Mouse (Mus musculus) T-helper 1 cell (primary cell): Measurements from ENCODE around the gene Cyp4a12b.
"Not testable (repeated sequence)": the region's sequence is repeated elsewhere in the genome, so short reads cannot be mapped to it uniquely, and the experiment has no call there.

Source experiments
- in situ Hi-C: fragments of 300-600 bp; cut with MboI, MseI; formaldehyde crosslinking; loops from one replicate; pipeline ENCODE4 v1.15.1; 2025; ENCODE audit warnings: high pct_unique_total_duplicates

Cyp4a12b gene

GRCm38 (mm10) chr4:115411324-115411723, at the start of gene Cyp4a12b:
TSS of gene Cyp4a12b (plus strand) at chr4:115411624.
- in situ Hi-C loops = loop anchor here (5.0 kb wide), 1 partner anchor 114 kb away; the partner anchor contains the start of gene Cyp4a12a

DNA sequence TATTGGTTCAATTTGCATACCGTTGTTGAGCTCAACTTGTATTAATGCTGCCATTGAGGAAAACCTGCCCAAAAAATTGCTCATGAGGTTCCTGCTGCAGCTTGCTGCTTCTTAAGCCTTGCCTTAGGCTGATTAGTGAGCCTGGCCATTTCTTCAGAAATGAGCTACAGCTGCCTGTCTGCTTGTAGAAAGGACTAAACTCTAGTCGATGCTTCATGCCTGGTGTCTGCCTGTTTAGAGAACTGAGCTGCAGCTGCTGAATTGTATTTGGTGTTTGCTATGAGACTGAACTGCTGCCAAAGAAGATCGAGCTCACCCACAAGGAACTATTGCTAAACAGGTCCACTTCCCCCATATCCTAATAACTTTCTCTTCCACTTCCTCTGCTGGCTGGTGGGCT, 45.8 kb upstream of the Cyp4a12b start:
- in situ Hi-C loops = not testable (repeated sequence)

- in situ Hi-C loops = not testable (repeated sequence)
These were observed 43.4 kb upstream of the Cyp4a12b start for GRCm38 (mm10) chr4:115368067-115368466.

DNA sequence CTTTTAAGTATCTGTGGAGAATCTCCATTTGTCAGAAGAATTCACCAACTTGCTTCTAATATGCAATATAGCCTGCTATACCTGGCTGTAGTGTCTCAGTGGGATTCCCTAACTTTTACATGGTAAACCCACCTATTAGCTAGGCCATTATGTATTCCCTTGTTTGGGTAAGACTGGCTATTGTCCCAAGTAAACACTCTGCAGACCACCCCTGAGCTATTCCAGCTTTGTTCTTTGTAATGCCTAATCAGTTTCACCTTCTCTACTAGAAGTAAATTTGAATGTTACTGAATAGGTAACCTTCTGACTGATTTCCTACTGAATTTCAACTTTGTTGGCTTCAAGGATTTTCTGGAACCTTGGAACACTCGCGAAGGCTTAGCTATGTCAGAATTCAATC, 15.2 kb upstream of the Cyp4a12b start:
- in situ Hi-C loops = not testable (repeated sequence)

- in situ Hi-C loops = not testable (repeated sequence)
These were observed 14.5 kb upstream of the Cyp4a12b start for GRCm38 (mm10) chr4:115396950-115397349.

DNA sequence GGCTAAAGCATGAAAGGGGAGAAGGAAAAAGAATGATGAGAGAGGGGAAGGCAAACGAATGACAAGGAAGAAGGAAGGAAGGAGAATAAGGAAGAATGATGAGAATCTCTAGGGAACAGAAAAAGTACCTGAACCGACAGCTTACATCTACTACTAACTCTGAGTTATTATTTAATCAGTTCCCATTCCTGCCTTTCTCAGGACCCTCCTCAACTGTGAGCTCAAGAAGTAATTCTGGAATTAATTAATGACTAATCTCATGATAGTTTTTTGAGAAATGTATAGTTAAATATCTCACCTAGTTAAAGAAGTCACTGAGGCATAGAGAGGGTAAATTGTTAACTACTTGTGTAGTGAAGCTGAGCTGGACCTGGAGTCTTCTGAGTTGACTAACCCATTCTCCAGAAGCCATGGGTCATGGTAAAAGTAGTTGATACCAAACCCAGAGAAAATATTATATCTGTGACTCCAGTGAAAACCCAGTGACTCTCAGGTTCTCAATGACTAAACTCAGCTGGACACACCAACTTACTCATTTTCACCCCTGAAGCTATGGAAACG, 39.2 kb downstream of the Cyp4a12b start:
- in situ Hi-C loops = no loop called here

GRCm38 (mm10) chr4:115452304-115452703, 40.9 kb downstream of the Cyp4a12b start, which contains the start of gene Cyp4a30b:
TSS of gene Cyp4a30b (plus strand) at chr4:115452604.
- in situ Hi-C loops = no loop called here

GRCm38 (mm10) chr4:115473585-115473984, 62.2 kb downstream of the Cyp4a12b start:
- in situ Hi-C loops = loop anchor here (5.0 kb wide), 1 partner anchor 111 kb away; no protein-coding TSS in a partner anchor

- in situ Hi-C loops = loop anchor here (5.0 kb wide), 1 partner anchor 231 kb away; no protein-coding TSS in a partner anchor
These were observed 64.6 kb downstream of the Cyp4a12b start for GRCm38 (mm10) chr4:115476051-115476450.

DNA sequence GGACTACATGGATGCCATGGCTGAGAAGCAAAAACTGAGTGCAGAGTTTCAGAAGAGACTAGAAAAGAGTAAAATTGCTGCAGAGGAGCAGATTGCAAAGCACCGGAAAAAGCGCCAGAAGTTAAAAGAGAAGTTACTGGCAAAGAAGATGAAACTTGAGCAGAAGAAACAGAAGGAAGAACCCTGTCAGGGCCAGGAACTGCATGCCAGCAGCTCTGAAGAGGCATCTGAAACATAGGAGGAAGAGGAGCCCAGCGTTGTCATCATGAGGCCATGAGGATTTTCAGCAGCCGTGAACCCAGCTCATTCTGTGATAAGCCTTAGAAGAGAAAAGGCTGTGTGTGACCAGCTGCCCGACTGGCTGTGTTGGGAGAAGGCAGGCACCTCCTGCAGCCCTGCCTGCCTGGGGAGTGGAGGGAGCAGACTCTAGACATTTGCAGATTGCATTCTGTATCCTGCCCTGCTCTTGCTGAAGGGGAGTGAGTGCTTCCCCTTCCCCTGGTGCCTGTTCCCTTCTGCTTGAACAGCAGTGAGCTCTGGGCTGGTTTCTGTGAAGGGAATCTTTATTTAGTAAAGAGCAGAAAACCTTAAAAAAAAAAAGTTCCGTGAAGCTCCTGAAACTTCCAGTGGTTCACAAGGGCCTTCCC, 69.7 kb downstream of the Cyp4a12b start:
- in situ Hi-C loops = no loop called here
